Mouse (Mus musculus) small intestine, adult 10 weeks (tissue): Measurements from ENCODE around the gene 4930535I16Rik. TPM values are rescaled to one million over a fixed set of nuclear protein-coding genes. Genes with fewer than 3 reads are reported as not detected.

Source experiments
- polyA plus RNA-seq: library from polyadenylated mRNA; stranded (reverse); fragments of 350-450 nt; fragmentation: Illumina TruSeq; extraction: RNeasy Lipid Tissue Mini Kit (QIAGEN cat#74804); gene quantifications from one replicate; pipeline ENCODE4 v1.2.3, GENCODE M21; 2014; ENCODE audit warnings: low replicate concordance

The 4930535I16Rik gene
- polyA plus RNA-seq: not detected

GRCm38 (mm10) chr4:123917548-123918140, at the start of gene 4930535I16Rik:
Gene 4930535I16Rik (minus strand): TSS chr4:123918022.

GRCm38 (mm10) chr4:123916748-123917547, 874 bp downstream of the 4930535I16Rik start, which contains the start of gene Rragc:
Gene Rragc (plus strand): TSS chr4:123917446.

GRCm38 (mm10) chr4:123904333-123905125, 13.3 kb downstream of the 4930535I16Rik start, which contains the start of gene Mycbp:
Gene Mycbp (plus strand): TSS chr4:123904832.

Other genes starting within 250 kb of the 4930535I16Rik start
- 83.5 TPM for gene Macf1, start 233.7 kb downstream of the 4930535I16Rik start, polyA plus RNA-seq
- 7.4 TPM for gene Ndufs5, start 199.8 kb downstream of the 4930535I16Rik start, polyA plus RNA-seq
- gene Akirin1, start 167.7 kb downstream of the 4930535I16Rik start, polyA plus RNA-seq: 107 TPM
- gene Rhbdl2, start 130.1 kb downstream of the 4930535I16Rik start, polyA plus RNA-seq: 18.0 TPM
- gene 4933427I04Rik, start 58.3 kb downstream of the 4930535I16Rik start, polyA plus RNA-seq: not detected
- 78.8 TPM for gene Mycbp, start 13.2 kb downstream of the 4930535I16Rik start, polyA plus RNA-seq
- 203 TPM for gene Rragc, start 576 bp downstream of the 4930535I16Rik start, polyA plus RNA-seq